In the genomic region with DNA sequence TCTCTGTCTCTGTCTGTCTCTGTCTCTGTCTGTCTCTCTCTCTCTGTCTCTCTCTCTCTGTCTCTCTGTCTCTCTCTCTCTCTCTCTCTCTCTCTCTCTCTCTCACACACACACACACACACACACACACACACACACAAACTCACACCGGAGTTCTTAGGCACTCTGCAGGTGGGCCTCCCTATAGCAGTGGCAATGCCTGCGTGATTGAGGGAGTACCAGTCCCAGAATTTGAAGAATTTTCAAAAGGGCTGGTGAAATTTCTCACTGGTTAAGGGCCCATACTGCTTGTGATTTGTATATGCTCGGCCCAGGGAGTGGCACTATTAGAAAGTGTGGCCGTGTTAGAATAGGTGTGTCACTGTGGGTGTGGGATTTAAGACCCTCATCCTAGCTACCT, we compare ENCODE assay signal across 8 mouse cellular contexts. TPM values are rescaled to one million over a fixed set of nuclear protein-coding genes. Genes with fewer than 3 reads are reported as not detected.
DNase-seq lines count a peak whose midpoint lies in the region; ATAC-seq and TF ChIP-seq lines count a peak whose summit lies in the region.
"Not testable (repeated sequence)": the region's sequence is repeated elsewhere in the genome, so short reads cannot be mapped to it uniquely, and the experiment has no call there.

No protein-coding gene starts in this region.

- peak; percentile 50; the same call in 1 of the 2 replicates for ATAC-seq in forebrain, embryonic 12.5 days (ENCODE audit: low FRiP score)
- not testable (repeated sequence) for ATAC-seq in heart, embryonic 16.5 days (replicated peaks; ENCODE audit: extremely low read depth, insufficient read depth, low FRiP score); liver, embryonic 11.5 days (replicated peaks; ENCODE audit: low FRiP score)
- ATAC-seq in midbrain, embryonic 11.5 days (ENCODE audit: low FRiP score) = peak; percentile 43

- TF ChIP-seq POLR2A in small intestine, adult 2 months (IDR thresholded peaks at IDR 0.05; ENCODE audit: low read depth, low read length) = not testable (repeated sequence)

- H3K4me1 ChIP-seq in forebrain, embryonic 12.5 days; liver, embryonic 11.5 days (replicated peaks; ENCODE audit: control insufficient read depth, insufficient read depth, low read length); midbrain, embryonic 11.5 days (ENCODE audit: control insufficient read depth, insufficient read depth, low read length); small intestine, adult 2 months (ENCODE audit: control insufficient read depth, insufficient read depth, insufficient read length, low read length): not testable (repeated sequence)
- H3K4me1 ChIP-seq in heart, embryonic 16.5 days (ENCODE audit: control insufficient read depth, insufficient read depth, low read length) = peaks cover 15% of the 10 kb centered on the region

- H3K4me3 ChIP-seq in forebrain, embryonic 12.5 days (replicated peaks) = peak overlapping the region; percentile 60
- peak overlapping the region; percentile 75 for H3K4me3 ChIP-seq in heart, embryonic 16.5 days (ENCODE audit: low read length)
- H3K4me3 ChIP-seq in liver, embryonic 11.5 days (ENCODE audit: low read depth, low read length) = peak overlapping the region; percentile 69
- peak overlapping the region; percentile 54; the same call in 1 of the 2 replicates for H3K4me3 ChIP-seq in midbrain, embryonic 11.5 days (ENCODE audit: low read depth, low read length)
- H3K4me3 ChIP-seq in small intestine, adult 2 months (ENCODE audit: low read depth, low read length) = peak overlapping the region; percentile 90

- not testable (repeated sequence) for H3K9me3 ChIP-seq in forebrain, embryonic 12.5 days; heart, embryonic 16.5 days (replicated peaks; ENCODE audit: control insufficient read depth, low read length); liver, embryonic 11.5 days (ENCODE audit: control insufficient read depth, low read length); midbrain, embryonic 11.5 days (ENCODE audit: control insufficient read depth, low read length)

- peak overlapping the region; percentile 62; the same call in 1 of the 2 replicates for H3K9ac ChIP-seq in forebrain, embryonic 12.5 days
- H3K9ac ChIP-seq in heart, embryonic 16.5 days (ENCODE audit: low read length) = peak overlapping the region; percentile 79
- H3K9ac ChIP-seq in liver, embryonic 11.5 days (ENCODE audit: low read depth, low read length) = peak overlapping the region; percentile 80
- peak overlapping the region; percentile 69 for H3K9ac ChIP-seq in midbrain, embryonic 11.5 days (ENCODE audit: low read length)

- H3K27me3 ChIP-seq in forebrain, embryonic 12.5 days; heart, embryonic 16.5 days (ENCODE audit: control insufficient read depth, insufficient read depth, low read length); liver, embryonic 11.5 days (replicated peaks; ENCODE audit: control insufficient read depth, insufficient read depth, low read length); midbrain, embryonic 11.5 days (ENCODE audit: control insufficient read depth, insufficient read depth, low read length); small intestine, adult 2 months (ENCODE audit: control insufficient read depth, insufficient read depth, low read length): not testable (repeated sequence)

- 51% methylated on average over 4 of the region's 4 CpGs for WGBS in forebrain, embryonic 12.5 days
- 40% methylated on average over 4 of the region's 4 CpGs for WGBS in heart, embryonic 16.5 days
- 51% methylated on average over 4 of the region's 4 CpGs for WGBS in liver, embryonic 11.5 days
- WGBS in midbrain, embryonic 11.5 days = 50% methylated on average over 4 of the region's 4 CpGs
- 24% methylated on average over 4 of the region's 4 CpGs for WGBS in small intestine, adult 2 months

- H3K27ac ChIP-seq in forebrain, embryonic 12.5 days; midbrain, embryonic 11.5 days (ENCODE audit: low read depth, low read length): not testable (repeated sequence)
- peak overlapping the region; percentile 70 for H3K27ac ChIP-seq in heart, embryonic 16.5 days (ENCODE audit: low read length)
- H3K27ac ChIP-seq in liver, embryonic 11.5 days (ENCODE audit: low read depth, low read length) = peak overlapping the region; percentile 81
- peak overlapping the region; percentile 84; the same call in 1 of the 2 replicates for H3K27ac ChIP-seq in small intestine, adult 2 months (ENCODE audit: insufficient read depth, low read depth, low read length)

- peak overlapping the region; percentile 77 for H3K4me2 ChIP-seq in forebrain, embryonic 12.5 days
- H3K4me2 ChIP-seq in heart, embryonic 16.5 days (ENCODE audit: low read depth, low read length) = peak overlapping the region; percentile 89
- peak overlapping the region; percentile 79 for H3K4me2 ChIP-seq in liver, embryonic 11.5 days
- H3K4me2 ChIP-seq in midbrain, embryonic 11.5 days = peak overlapping the region; percentile 86

- not testable (repeated sequence) for H3K36me3 ChIP-seq in forebrain, embryonic 12.5 days (replicated peaks); liver, embryonic 11.5 days (ENCODE audit: control insufficient read depth, insufficient read depth, low read length); midbrain, embryonic 11.5 days (ENCODE audit: control insufficient read depth, insufficient read depth, low read length)
- peaks cover 16% of the 10 kb centered on the region for H3K36me3 ChIP-seq in heart, embryonic 16.5 days (ENCODE audit: control insufficient read depth, insufficient read depth)
- H3K36me3 ChIP-seq in small intestine, adult 2 months (ENCODE audit: control insufficient read depth, insufficient read depth, low read length) = peaks cover 12% of the 10 kb centered on the region

- not testable (repeated sequence) for TF ChIP-seq CTCF in small intestine, adult 2 months (IDR thresholded peaks at IDR 0.05; ENCODE audit: extremely low read depth, insufficient read length, insufficient replicate concordance, low read depth, low read length)

- DNase-seq in CD4-positive helper T cell, adult 2 months (ENCODE audit: low read depth, low spot score) = peak; percentile 12
- peak; percentile 9 for DNase-seq in cerebellum, adult 8-10 months
- peak; percentile 19 for DNase-seq in kidney, adult 18-20 months
- DNase-seq in liver, embryonic 11.5 days (ENCODE audit: low spot score); midbrain, embryonic 11.5 days (ENCODE audit: low spot score, missing footprints): not testable (repeated sequence)

RNA-seq across cellular contexts. Expression of a gene that starts 2.2 kb away (rescaled TPM):
- 22.4 and 22.7 TPM in 2 replicates for polyA plus RNA-seq in forebrain, embryonic 12.5 days (2016; fragmentation: Nextera tagmentation; extraction: Ambion mirVana)
- polyA plus RNA-seq in heart, embryonic 16.5 days (2015; fragmentation: Nextera tagmentation; extraction: Ambion mirVana) = 91.7 and 94.5 TPM in 2 replicates
- polyA plus RNA-seq in liver, embryonic 11.5 days (2014; fragmentation: Nextera tagmentation; extraction: Ambion mirVana) = 85.0 and 90.9 TPM in 2 replicates
- polyA plus RNA-seq in midbrain, embryonic 11.5 days (2014; fragmentation: Nextera tagmentation; extraction: Ambion mirVana) = 21.9 and 26.0 TPM in 2 replicates
- 15.9 and 31.9 TPM in 2 replicates for polyA plus RNA-seq in small intestine, adult 2 months (2012; rRNA removed)

RNA-seq across cellular contexts. Expression of a gene that starts 27.3 kb away (rescaled TPM):
- polyA plus RNA-seq in forebrain, embryonic 12.5 days (2016; fragmentation: Nextera tagmentation; extraction: Ambion mirVana) = 12.4 TPM in 2 replicates
- polyA plus RNA-seq in heart, embryonic 16.5 days (2015; fragmentation: Nextera tagmentation; extraction: Ambion mirVana) = 55.5 and 57.1 TPM in 2 replicates
- 18.0 and 19.3 TPM in 2 replicates for polyA plus RNA-seq in liver, embryonic 11.5 days (2014; fragmentation: Nextera tagmentation; extraction: Ambion mirVana)
- 13.7 and 14.2 TPM in 2 replicates for polyA plus RNA-seq in midbrain, embryonic 11.5 days (2014; fragmentation: Nextera tagmentation; extraction: Ambion mirVana)
- 3.7 and 4.5 TPM in 2 replicates for polyA plus RNA-seq in small intestine, adult 2 months (2012; rRNA removed)

RNA-seq across cellular contexts. Expression of a gene that starts 51.2 kb away (rescaled TPM):
- 3.3 and 4.4 TPM in 2 replicates for polyA plus RNA-seq in forebrain, embryonic 12.5 days (2016; fragmentation: Nextera tagmentation; extraction: Ambion mirVana)
- 2.4 TPM in 2 replicates for polyA plus RNA-seq in heart, embryonic 16.5 days (2015; fragmentation: Nextera tagmentation; extraction: Ambion mirVana)
- polyA plus RNA-seq in liver, embryonic 11.5 days (2014; fragmentation: Nextera tagmentation; extraction: Ambion mirVana) = 5.7 and 6.0 TPM in 2 replicates
- polyA plus RNA-seq in midbrain, embryonic 11.5 days (2014; fragmentation: Nextera tagmentation; extraction: Ambion mirVana) = 3.1 and 4.9 TPM in 2 replicates
- 0.53 and 2.2 TPM in 2 replicates for polyA plus RNA-seq in small intestine, adult 2 months (2012; rRNA removed)

RNA-seq across cellular contexts. Expression of a gene that starts 51.4 kb away (rescaled TPM):
- 21.9 and 22.3 TPM in 2 replicates for polyA plus RNA-seq in forebrain, embryonic 12.5 days (2016; fragmentation: Nextera tagmentation; extraction: Ambion mirVana)
- polyA plus RNA-seq in heart, embryonic 16.5 days (2015; fragmentation: Nextera tagmentation; extraction: Ambion mirVana) = 19.3 and 23.2 TPM in 2 replicates
- 21.1 and 26.1 TPM in 2 replicates for polyA plus RNA-seq in liver, embryonic 11.5 days (2014; fragmentation: Nextera tagmentation; extraction: Ambion mirVana)
- 27.0 and 28.2 TPM in 2 replicates for polyA plus RNA-seq in midbrain, embryonic 11.5 days (2014; fragmentation: Nextera tagmentation; extraction: Ambion mirVana)
- polyA plus RNA-seq in small intestine, adult 2 months (2012; rRNA removed) = 1.1 and 2.3 TPM in 2 replicates
